Mouse (Mus musculus): ENCODE data around the gene Ybx1. TPM values are rescaled to one million over a fixed set of nuclear protein-coding genes. Genes with fewer than 3 reads are reported as not detected.
A peak's percentile ranks its signal among the peaks of the same experiment; 100 is the strongest.

Ybx1 gene
- polyA plus RNA-seq (2021): 590 TPM

- ChIA-PET CTCF (interaction anchor here (1.4 kb wide), 1 partner anchor 10 kb away, joined by 3 read pairs; no protein-coding TSS in a partner anchor), POLR2A (no interaction called here)
- TF ChIP-seq CTCF (IDR thresholded peaks at IDR 0.05): no peak
- in situ Hi-C loops (cut with MboI; ENCODE audit: low pct_unique_long_range_greater_than_20kb): loop anchor here (5.0 kb wide), 1 partner anchor 47 kb away; no protein-coding TSS in a partner anchor
- DNase-seq (ENCODE audit: low read depth, low spot score): peak; percentile 90
- peak; percentile 95 for ATAC-seq
- H3K27me3 ChIP-seq: no peaks in the 10 kb centered on the region
Observed at GRCm38 (mm10) chr4:119294415-119295133, at the start of gene Ybx1. Ybx1 (minus strand) TSS chr4:119294604.

- in situ Hi-C loops (cut with MboI; ENCODE audit: low pct_unique_long_range_greater_than_20kb): no loop called here
- no peaks in the 10 kb centered on the region for H3K27me3 ChIP-seq
- DNase-seq (ENCODE audit: low read depth, low spot score): no peak
- ChIA-PET POLR2A (no interaction called here), CTCF (interaction anchor here (0.8 to 3.1 kb wide), 14 partner anchors 9 to 193 kb away, joined by 3 to 17 read pairs (median 4); partner anchors contain the start of gene Ppih)
- ATAC-seq: peak; percentile 35
- TF ChIP-seq CTCF (IDR thresholded peaks at IDR 0.05): peak; percentile 50
Observed at GRCm38 (mm10) chr4:119338861-119339361, 44.5 kb upstream of the Ybx1 start.

- ATAC-seq: no peak
- DNase-seq (ENCODE audit: low read depth, low spot score): no peak
- no peaks in the 10 kb centered on the region for H3K27me3 ChIP-seq
- CTCF ChIA-PET: interaction anchor here (0.8 to 3.1 kb wide), 13 partner anchors 9 to 193 kb away, joined by 3 to 17 read pairs (median 3); partner anchors contain the start of gene Ppih
- POLR2A ChIA-PET: interaction anchor here (0.8 kb wide), 1 partner anchor 45 kb away, joined by 3 read pairs; no protein-coding TSS in a partner anchor
- in situ Hi-C loops (cut with MboI; ENCODE audit: low pct_unique_long_range_greater_than_20kb): no loop called here
- TF ChIP-seq CTCF (IDR thresholded peaks at IDR 0.05): no peak
Observed at GRCm38 (mm10) chr4:119338422-119338821, 44.0 kb upstream of the Ybx1 start.

GRCm38 (mm10) chr4:119333487-119333886 is 39.1 kb upstream of the Ybx1 start:
- no peak for TF ChIP-seq CTCF (IDR thresholded peaks at IDR 0.05)
- CTCF ChIA-PET: no interaction called here
- ATAC-seq: no peak
- POLR2A ChIA-PET: no interaction called here
- no peak for DNase-seq (ENCODE audit: low read depth, low spot score)
- no peaks in the 10 kb centered on the region for H3K27me3 ChIP-seq
- in situ Hi-C loops (cut with MboI; ENCODE audit: low pct_unique_long_range_greater_than_20kb): no loop called here

GRCm38 (mm10) chr4:119320896-119321550 is 26.6 kb upstream of the Ybx1 start:
- no peak for TF ChIP-seq CTCF (IDR thresholded peaks at IDR 0.05)
- ATAC-seq (no peak), DNase-seq (ENCODE audit: low read depth, low spot score) (no peak)
- in situ Hi-C loops (cut with MboI; ENCODE audit: low pct_unique_long_range_greater_than_20kb): no loop called here
- ChIA-PET CTCF (interaction anchor here (1.9 kb wide), 1 partner anchor 17 kb away, joined by 7 read pairs; no protein-coding TSS in a partner anchor), POLR2A (interaction anchor here (0.6 to 0.7 kb wide), 2 partner anchors 21 to 145 kb away, joined by 3 to 4 read pairs; no protein-coding TSS in a partner anchor)
- H3K27me3 ChIP-seq: no peaks in the 10 kb centered on the region

GRCm38 (mm10) chr4:119320131-119320830 is 25.9 kb upstream of the Ybx1 start, which contains the start of gene Ppih:
Ppih (minus strand) TSS chr4:119320546.
- ATAC-seq: peak; percentile 87
- ChIA-PET POLR2A (interaction anchor here (0.6 to 0.7 kb wide), 2 partner anchors 16 to 146 kb away, joined by 3 to 4 read pairs; no protein-coding TSS in a partner anchor), CTCF (interaction anchor here (1.9 kb wide), 1 partner anchor 18 kb away, joined by 7 read pairs; no protein-coding TSS in a partner anchor)
- TF ChIP-seq CTCF (IDR thresholded peaks at IDR 0.05): no peak
- H3K27me3 ChIP-seq: no peaks in the 10 kb centered on the region
- in situ Hi-C loops (cut with MboI; ENCODE audit: low pct_unique_long_range_greater_than_20kb): no loop called here
- DNase-seq (ENCODE audit: low read depth, low spot score): peak; percentile 56

GRCm38 (mm10) chr4:119313756-119314155 is 19.4 kb upstream of the Ybx1 start:
- in situ Hi-C loops (cut with MboI; ENCODE audit: low pct_unique_long_range_greater_than_20kb): no loop called here
- ATAC-seq: no peak
- POLR2A ChIA-PET: no interaction called here
- DNase-seq (ENCODE audit: low read depth, low spot score): no peak
- no peak for TF ChIP-seq CTCF (IDR thresholded peaks at IDR 0.05)
- CTCF ChIA-PET: interaction anchor here (1.4 kb wide), 2 partner anchors 9 to 11 kb away, joined by 3 to 4 read pairs; no protein-coding TSS in a partner anchor
- no peaks in the 10 kb centered on the region for H3K27me3 ChIP-seq

- ATAC-seq (peak; percentile 69), DNase-seq (ENCODE audit: low read depth, low spot score) (peak; percentile 58)
- POLR2A ChIA-PET: no interaction called here
- H3K27me3 ChIP-seq: no peaks in the 10 kb centered on the region
- TF ChIP-seq CTCF (IDR thresholded peaks at IDR 0.05): no peak
- in situ Hi-C loops (cut with MboI; ENCODE audit: low pct_unique_long_range_greater_than_20kb): no loop called here
- CTCF ChIA-PET: interaction anchor here (1.0 to 1.5 kb wide), 4 partner anchors 8 to 60 kb away, joined by 3 to 5 read pairs (median 4); no protein-coding TSS in a partner anchor
Observed at GRCm38 (mm10) chr4:119305418-119305817, 11.0 kb upstream of the Ybx1 start.

GRCm38 (mm10) chr4:119303291-119303690 is 8.9 kb upstream of the Ybx1 start:
- no peak for TF ChIP-seq CTCF (IDR thresholded peaks at IDR 0.05)
- in situ Hi-C loops (cut with MboI; ENCODE audit: low pct_unique_long_range_greater_than_20kb): no loop called here
- ATAC-seq (no peak), DNase-seq (ENCODE audit: low read depth, low spot score) (no peak)
- no peaks in the 10 kb centered on the region for H3K27me3 ChIP-seq
- CTCF ChIA-PET: no interaction called here
- POLR2A ChIA-PET: no interaction called here

GRCm38 (mm10) chr4:119301777-119302176 is 7.4 kb upstream of the Ybx1 start:
- ChIA-PET POLR2A (interaction anchor here (0.6 kb wide), 1 partner anchor 1318 kb away, joined by 4 read pairs; no protein-coding TSS in a partner anchor), CTCF (interaction anchor here (0.8 kb wide), 1 partner anchor 49 kb away, joined by 3 read pairs; no protein-coding TSS in a partner anchor)
- ATAC-seq (no peak), DNase-seq (ENCODE audit: low read depth, low spot score) (no peak)
- in situ Hi-C loops (cut with MboI; ENCODE audit: low pct_unique_long_range_greater_than_20kb): no loop called here
- H3K27me3 ChIP-seq: no peaks in the 10 kb centered on the region
- TF ChIP-seq CTCF (IDR thresholded peaks at IDR 0.05): no peak
